Mouse (Mus musculus): ENCODE measurements around the gene Tbkbp1. TPM values are rescaled to one million over a fixed set of nuclear protein-coding genes. Genes with fewer than 3 reads are reported as not detected.

Tbkbp1 gene
- total RNA-seq, 2 experiments from 2014 or later: 4.0 to 6.1 TPM

DNA sequence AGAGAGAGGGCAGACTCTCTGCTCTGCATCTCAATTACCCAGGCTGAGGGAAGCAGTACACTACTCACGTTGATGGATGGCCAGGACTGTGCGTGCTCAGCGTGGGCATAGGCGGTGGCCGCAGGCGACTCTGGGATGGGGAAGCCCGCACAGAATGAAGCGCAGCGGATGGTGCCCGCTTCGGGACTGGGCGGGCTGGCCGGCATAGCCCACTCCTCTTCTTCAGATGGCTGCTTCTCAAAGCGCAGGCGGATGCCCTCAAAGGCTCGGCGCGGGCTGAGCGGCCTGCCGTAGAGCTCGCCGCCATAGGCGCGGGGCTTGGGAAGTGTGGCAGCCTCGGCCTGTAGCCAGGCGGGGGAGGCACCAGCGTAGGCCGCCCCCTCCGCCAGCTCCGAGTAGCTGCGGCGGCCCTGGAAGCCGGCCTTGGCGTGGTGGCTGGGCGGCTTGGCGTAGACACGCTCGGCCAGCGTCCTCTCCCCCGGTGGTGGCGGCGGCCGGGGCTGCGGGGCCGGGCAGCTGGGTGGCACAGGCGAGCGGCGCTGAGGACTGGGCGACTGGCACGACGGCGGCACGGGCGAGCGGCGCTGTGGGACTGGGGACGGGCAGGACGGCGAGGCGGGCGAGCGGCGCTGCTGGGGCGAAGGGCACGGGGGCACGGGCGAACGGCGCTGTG, 12.6 kb downstream of the Tbkbp1 start:
- peak overlapping the region; percentile 41; the same call in 1 of the 2 replicates for H3K27ac ChIP-seq
- peak overlapping the region; percentile 66 for H3K4me3 ChIP-seq
- intact Hi-C loops (cut with DNase I): no loop called here
- DNase-seq: peak; percentile 65
- no peak; the same call in 1 of the 2 replicates for TF ChIP-seq CTCF (IDR thresholded peaks at IDR 0.05)

DNA sequence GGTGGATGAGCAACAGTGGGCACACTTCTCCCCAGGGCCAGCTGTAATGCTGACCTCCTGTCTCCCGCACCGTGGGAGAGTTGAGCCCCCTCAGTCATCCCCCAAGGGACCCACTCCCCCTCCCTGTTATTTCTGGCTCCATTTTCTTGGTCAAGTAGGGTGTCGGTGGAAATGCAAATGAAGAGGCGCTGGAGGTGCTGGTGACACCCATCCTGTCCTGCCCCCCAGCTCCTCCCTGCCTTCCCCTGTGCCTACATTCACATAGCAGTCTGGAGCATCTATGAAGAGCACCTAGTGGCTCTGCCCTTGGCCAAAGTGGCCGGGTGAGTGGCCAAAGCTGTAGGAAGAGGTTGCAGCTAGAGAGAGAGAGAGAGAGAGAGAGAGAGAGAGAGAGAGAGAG, 18.0 kb downstream of the Tbkbp1 start:
- intact Hi-C loops (cut with DNase I): no loop called here
- Histone ChIP-seq H3K27ac (no peak overlapping the region), H3K4me3 (no peak overlapping the region)
- no peak for DNase-seq
- TF ChIP-seq CTCF (IDR thresholded peaks at IDR 0.05): no peak

DNA sequence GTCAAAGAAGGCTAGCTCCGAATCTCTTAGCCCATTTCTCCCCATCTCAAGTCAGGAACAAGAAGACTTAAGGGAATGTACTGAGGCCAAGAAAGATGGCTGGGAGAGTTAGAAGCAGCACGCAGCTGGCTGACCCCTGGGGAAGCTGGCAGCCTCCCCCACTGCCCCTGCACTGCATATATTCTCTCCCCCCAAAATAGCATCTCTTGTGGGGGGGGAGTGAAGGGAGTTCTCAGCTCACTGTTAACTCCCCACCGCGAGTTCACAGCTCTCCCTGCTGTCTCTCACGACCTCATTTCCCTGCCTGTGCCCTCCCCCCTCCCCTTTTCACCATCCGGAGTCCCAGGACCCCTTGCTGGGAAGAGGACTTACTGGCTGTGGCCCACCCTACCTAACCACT, 19.1 kb downstream of the Tbkbp1 start:
- no peak for TF ChIP-seq CTCF (IDR thresholded peaks at IDR 0.05)
- intact Hi-C loops (cut with DNase I): no loop called here
- DNase-seq: no peak

DNA sequence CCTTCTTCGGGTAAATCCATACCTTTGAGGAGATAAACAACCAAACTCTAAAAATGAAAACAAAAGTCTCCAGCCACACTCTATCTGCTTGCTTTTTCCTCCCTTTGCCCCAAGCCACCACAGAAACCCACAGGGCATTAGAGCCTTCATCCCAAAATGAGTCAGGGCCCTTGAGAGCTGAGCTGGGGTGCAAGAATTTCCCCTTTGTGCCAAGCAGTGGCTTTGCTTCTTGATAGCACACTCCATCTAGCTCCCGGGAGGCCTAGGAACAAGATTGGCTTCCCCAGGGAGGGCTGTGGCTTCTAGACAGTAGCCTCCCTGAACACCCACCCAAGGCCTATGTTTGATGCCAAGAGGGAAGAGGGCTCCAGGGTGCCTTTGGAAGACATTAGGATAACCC, 19.6 kb downstream of the Tbkbp1 start:
- Histone ChIP-seq H3K4me3 (no peak overlapping the region), H3K27ac (no peak overlapping the region)
- no peak for DNase-seq
- no peak for TF ChIP-seq CTCF (IDR thresholded peaks at IDR 0.05)
- intact Hi-C loops (cut with DNase I): no loop called here

More for the DNA sequence above, 19.1 kb downstream of the Tbkbp1 start:
- Histone ChIP-seq H3K27ac (no peak overlapping the region), H3K4me3 (no peak overlapping the region)

DNA sequence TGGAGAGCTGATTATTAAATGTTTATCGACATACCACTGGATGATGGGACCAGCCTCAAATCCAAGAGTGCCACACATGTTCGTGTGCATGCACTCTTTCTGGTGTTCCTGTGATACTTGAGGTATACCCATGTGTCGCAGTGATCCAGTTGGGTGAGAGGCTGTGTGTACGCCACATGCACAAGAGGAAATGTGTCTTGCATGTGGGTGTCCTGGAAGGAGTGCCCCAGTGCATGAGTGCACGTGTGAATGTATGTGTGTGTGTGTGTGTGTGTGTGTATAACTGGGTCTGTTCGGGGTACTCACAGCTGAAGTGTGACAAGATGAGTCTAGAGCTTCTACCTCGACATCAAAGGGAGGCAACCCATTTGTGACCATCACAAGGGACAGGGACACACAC, 21.0 kb downstream of the Tbkbp1 start:
- TF ChIP-seq CTCF (IDR thresholded peaks at IDR 0.05): no peak
- DNase-seq: no peak
- no peak overlapping the region for H3K4me3 ChIP-seq
- intact Hi-C loops (cut with DNase I): no loop called here
- H3K27ac ChIP-seq: no peak overlapping the region

DNA sequence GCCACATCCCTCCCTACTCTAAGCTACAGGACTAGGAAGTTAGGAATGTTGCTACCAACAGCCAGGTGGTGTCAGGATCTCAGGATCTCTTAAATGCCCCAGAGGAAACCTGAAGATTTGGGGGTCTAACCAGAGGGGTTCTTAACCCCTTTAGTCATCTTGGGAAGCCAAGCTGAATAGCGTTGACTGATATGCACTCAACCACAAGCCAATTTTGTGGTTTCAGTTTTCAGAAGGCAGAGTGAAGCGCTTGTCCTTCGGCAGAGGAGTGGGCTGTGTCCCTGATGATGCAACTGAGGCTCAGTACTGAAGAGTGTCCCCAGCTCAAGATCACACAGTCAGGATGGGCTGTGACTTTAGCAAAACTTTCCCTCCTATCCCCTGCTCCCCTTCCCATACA, 22.3 kb downstream of the Tbkbp1 start:
- no peak for TF ChIP-seq CTCF (IDR thresholded peaks at IDR 0.05)
- intact Hi-C loops (cut with DNase I): no loop called here
- DNase-seq: no peak
- no peak overlapping the region for H3K4me3 ChIP-seq
- H3K27ac ChIP-seq: no peak overlapping the region

DNA sequence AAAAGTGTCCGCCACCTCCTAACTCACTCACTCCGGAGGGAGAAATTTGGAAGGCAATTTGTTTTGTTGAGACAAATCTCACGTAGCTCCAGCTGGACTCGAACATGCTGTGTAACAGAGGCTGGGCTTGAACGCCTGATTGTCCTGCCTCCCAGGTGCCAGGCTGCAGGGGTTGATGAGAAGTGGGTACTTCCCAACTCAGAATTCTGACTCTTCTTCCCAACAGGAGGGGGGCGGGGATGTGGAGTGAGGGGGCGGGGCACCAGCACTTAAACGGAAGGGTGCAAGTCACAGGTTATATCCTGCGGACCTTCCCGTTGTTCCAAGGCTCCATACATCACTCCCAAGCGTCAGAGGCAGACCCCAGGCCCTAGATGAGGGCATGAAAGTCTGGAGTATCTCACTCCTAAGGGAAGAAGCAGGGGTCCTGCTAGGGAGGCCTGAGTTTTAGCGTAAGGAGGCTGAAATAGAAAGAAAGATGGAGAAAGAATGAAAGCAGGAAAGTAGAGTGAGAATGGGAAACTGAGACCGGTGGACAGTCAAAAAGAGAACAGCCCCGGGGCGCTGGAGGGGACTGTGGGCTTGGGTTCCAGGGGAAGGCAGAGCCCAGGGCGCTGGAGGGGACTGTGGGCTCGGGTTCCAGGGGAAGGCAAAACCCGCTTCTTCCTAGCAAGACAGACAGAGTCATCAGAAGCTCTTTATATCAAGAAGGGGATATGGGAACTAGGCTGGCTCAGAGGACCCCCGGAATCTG, 23.6 kb downstream of the Tbkbp1 start:
- Histone ChIP-seq H3K4me3 (peak overlapping the region; percentile 73), H3K27ac (peak overlapping the region; percentile 66)
- intact Hi-C loops (cut with DNase I): no loop called here
- no peak for TF ChIP-seq CTCF (IDR thresholded peaks at IDR 0.05)
- DNase-seq: no peak

DNA sequence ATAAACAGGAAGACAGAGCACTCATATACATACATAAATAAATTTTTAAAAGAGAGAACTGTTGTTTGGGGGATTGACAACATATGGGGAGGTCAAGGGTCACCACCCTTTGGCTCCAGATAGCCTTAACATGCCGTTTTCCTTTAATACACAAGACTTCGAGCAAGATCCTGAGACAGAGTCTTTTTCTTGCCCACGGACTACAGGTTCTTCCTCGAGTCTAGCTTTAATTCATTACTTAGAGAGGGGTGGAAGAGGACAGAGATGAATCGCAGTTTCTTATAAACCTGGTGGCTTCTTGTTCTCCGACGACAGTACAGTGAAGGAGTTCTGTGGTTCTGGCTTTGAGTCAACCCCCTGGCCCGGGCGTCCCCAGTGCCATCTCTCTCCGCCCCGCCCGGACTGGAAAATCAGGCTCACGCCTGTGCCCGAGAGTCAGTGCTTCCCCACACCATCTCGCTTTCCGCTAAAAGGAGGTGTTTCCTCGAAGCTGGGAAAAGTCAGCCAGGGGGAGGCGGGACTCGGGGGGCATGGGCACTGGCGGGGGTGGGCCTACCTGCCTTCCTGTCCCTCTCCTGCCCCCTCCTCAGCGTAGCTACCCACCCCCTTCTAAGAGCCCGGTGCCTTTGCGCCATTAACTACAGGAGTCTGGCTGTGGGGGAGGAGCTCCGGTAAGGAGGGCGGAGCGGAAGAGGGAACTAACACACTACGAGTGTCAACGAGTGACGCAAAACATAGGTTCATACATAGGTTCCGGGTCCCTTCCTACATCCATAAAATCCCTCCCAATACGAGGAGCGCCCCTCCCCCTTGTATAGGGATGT, 24.4 kb downstream of the Tbkbp1 start:
- peak overlapping the region; percentile 66 for H3K27ac ChIP-seq
- intact Hi-C loops (cut with DNase I): no loop called here
- DNase-seq: peak; percentile 54
- TF ChIP-seq CTCF (IDR thresholded peaks at IDR 0.05): no peak
- H3K4me3 ChIP-seq: peak overlapping the region; percentile 73

DNA sequence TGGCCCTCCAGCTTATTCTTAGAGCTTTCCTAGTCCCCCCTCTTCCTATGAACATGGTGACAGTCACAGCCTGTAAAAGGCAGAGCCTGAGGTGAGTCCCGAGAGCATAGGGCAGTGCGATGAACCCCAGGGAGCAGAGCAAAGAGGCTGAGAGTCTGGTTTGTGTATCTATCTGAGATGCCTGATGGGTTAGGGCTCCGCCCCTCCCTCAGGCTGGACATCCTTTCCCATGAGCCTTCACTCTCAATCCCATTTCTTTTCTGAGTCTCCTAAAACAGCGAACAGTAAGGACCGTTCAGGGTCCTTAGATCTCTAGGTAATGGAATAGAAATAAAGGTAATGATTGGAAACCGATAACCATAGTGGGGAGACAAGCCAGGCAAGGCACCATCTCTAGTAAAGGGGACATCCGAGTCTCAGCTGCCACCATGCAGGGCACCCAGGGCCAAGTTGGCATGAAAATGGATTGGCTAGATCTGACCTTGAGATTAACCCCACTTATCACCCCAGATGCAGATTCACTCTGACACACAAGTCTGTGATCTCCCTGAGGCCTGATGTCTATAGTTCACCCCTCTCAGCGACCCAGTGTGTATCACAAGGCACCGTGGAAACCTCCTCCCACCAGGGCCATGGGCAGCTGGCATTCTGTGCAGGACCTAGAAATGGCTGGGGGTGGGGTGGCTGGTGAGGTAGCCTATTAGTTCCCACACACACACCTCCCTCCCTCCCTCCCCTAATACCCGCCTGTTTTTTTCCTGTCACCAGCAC, 26.8 kb downstream of the Tbkbp1 start:
- intact Hi-C loops (cut with DNase I): no loop called here
- no peak for DNase-seq
- Histone ChIP-seq H3K4me3 (no peak overlapping the region), H3K27ac (no peak overlapping the region)
- no peak for TF ChIP-seq CTCF (IDR thresholded peaks at IDR 0.05)

DNA sequence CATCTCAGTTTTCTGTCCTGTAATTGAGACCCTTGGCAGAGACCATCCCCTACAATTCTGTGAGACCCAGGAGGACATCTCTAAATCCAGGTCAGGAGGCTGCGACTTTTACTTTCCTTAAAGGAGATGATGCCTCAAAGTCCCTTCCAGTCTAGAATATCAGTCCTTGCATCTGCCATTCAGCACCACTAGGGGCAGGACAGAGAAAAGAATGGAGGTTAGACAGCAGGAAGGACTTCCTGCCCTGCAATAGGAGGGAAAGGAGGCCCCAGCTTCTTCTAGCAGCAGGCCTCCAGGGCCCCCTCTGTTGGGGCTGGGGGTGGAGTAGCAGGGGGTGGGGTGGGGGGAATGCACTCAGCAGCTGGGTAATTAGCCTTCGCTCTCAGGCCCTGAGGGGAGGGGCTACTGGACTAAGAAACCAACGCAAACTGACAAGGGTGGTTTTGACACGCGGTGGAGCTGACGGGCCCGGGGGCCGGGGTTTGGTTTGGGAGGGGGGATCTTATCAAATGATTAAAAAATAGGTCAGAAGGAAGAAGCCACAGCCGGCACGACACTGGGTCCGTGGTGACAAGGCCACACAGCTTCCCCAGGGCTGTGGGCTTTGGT, 27.9 kb downstream of the Tbkbp1 start:
- no peak overlapping the region for H3K4me3 ChIP-seq
- peak; percentile 43 for TF ChIP-seq CTCF (IDR thresholded peaks at IDR 0.05)
- no peak overlapping the region for H3K27ac ChIP-seq
- intact Hi-C loops (cut with DNase I): no loop called here
- DNase-seq: no peak

DNA sequence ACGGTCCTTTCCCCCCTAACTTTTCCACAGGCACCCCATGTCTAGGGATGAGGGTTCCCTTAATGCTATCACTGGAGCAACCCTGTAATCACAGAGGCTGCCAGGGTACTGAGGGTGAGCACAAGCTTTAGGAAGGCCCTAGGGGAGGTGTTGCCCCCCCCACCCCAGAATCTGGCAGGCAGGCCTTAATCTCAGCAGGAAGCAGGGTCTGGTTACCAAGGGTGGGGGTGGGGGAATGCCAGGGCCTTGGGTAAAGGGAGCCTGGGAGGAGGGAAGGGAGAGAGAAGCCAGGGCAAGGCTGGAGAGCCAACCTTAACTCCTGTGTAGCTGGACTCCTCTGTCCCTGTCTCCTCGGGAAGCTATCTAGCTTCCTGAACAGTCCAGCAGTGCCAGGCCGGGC, 30.7 kb downstream of the Tbkbp1 start:
- TF ChIP-seq CTCF (IDR thresholded peaks at IDR 0.05): no peak
- DNase-seq: peak; percentile 55

DNA sequence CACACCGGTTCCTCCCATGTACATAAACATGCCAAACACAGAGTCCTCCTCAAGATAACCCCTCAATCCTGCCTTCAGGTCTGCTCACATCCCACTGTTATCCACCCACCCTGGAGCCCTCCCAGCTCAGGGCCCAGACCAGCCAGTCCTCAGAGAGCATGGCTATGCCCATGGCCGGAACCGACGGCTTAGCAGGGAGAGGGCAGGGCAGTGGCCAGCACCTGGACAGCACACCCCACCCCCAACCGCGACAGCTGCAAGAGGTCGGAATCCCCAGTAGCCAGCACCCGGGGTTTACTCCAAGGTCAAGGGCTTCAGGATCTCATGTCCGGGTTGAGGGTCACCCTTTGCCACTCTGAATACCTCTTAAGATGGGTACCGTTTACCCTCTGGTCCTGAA, 31.1 kb downstream of the Tbkbp1 start:
- intact Hi-C loops (cut with DNase I): no loop called here
- TF ChIP-seq CTCF (IDR thresholded peaks at IDR 0.05): no peak
- Histone ChIP-seq H3K27ac (peak overlapping the region; percentile 61), H3K4me3 (no peak overlapping the region)
- peak; percentile 65 for DNase-seq

More for the DNA sequence above, 30.7 kb downstream of the Tbkbp1 start:
- Histone ChIP-seq H3K4me3 (no peak overlapping the region), H3K27ac (peak overlapping the region; percentile 61)
- intact Hi-C loops (cut with DNase I): no loop called here
